14 mouse cellular contexts compared by ENCODE assay signal in genomic region chr4:155184248-155185070, GRCm38 (mm10). TPM values are rescaled to one million over a fixed set of nuclear protein-coding genes. Genes with fewer than 3 reads are reported as not detected.
DNase-seq lines count a peak whose midpoint lies in the region; ATAC-seq and TF ChIP-seq lines count a peak whose summit lies in the region.
"Had no signal": no experiment of that assay in that cellular context is flagged by ENCODE, and none has a peak within 500 bp of the region (broad histone marks: within the 10 kb centered on the region; RNA-seq: fewer than 3 reads in every experiment).

No protein-coding gene starts in this region.

- H3K27ac ChIP-seq in heart, embryonic 10.5 days, result peak overlapping the region; percentile 78
- H3K27ac ChIP-seq in kidney, postnatal 0 days, result peak overlapping the region; percentile 47
- peak overlapping the region; percentile 54 for H3K27ac ChIP-seq in intestine, embryonic 15.5 days
- H3K27ac ChIP-seq in liver, embryonic 11.5 days (ENCODE audit: low read depth, low read length), result no peak overlapping the region; the same call in 1 of the 2 replicates
- H3K27ac ChIP-seq: liver, embryonic 13.5 days had no signal

- H3K27me3 ChIP-seq in heart, embryonic 10.5 days (ENCODE audit: insufficient read depth, poor library complexity, severe bottlenecking), result no peaks in the 10 kb centered on the region
- H3K27me3 ChIP-seq in kidney, postnatal 0 days (ENCODE audit: insufficient read depth, low read length), result no peaks in the 10 kb centered on the region
- H3K27me3 ChIP-seq in intestine, embryonic 15.5 days (replicated peaks), result no peaks in the 10 kb centered on the region
- no peaks in the 10 kb centered on the region for H3K27me3 ChIP-seq in liver, embryonic 11.5 days (replicated peaks; ENCODE audit: control insufficient read depth, insufficient read depth, low read length)
- H3K27me3 ChIP-seq: liver, embryonic 13.5 days had no signal

- no peaks in the 10 kb centered on the region for H3K9me3 ChIP-seq in heart, embryonic 10.5 days
- no peaks in the 10 kb centered on the region for H3K9me3 ChIP-seq in kidney, postnatal 0 days (replicated peaks; ENCODE audit: low read length)
- no peaks in the 10 kb centered on the region for H3K9me3 ChIP-seq in intestine, embryonic 15.5 days
- H3K9me3 ChIP-seq in liver, embryonic 11.5 days (ENCODE audit: control insufficient read depth, low read length), result no peaks in the 10 kb centered on the region
- H3K9me3 ChIP-seq: liver, embryonic 13.5 days had no signal

- peak overlapping the region; percentile 28; the same call in 1 of the 2 replicates for H3K4me3 ChIP-seq in heart, embryonic 10.5 days
- no peak overlapping the region for H3K4me3 ChIP-seq in kidney, postnatal 0 days (replicated peaks; ENCODE audit: low read depth, low read length)
- H3K4me3 ChIP-seq in intestine, embryonic 15.5 days (replicated peaks), result no peak overlapping the region
- no peak overlapping the region for H3K4me3 ChIP-seq in liver, embryonic 11.5 days (ENCODE audit: low read depth, low read length)
- H3K4me3 ChIP-seq: liver, embryonic 13.5 days; myocyte had no signal

- no peak for DNase-seq in heart, embryonic 10.5 days (ENCODE audit: low spot score)
- no peak for DNase-seq in heart, postnatal 36 days
- DNase-seq in kidney, postnatal 0 days (ENCODE audit: low spot score), result no peak
- no peak for DNase-seq in kidney, postnatal 4 days
- peak; percentile 50 for DNase-seq in brain, embryonic 14.5 days (ENCODE audit: low read depth)
- no peak for DNase-seq in left cerebral cortex, adult 9 months (ENCODE audit: low spot score in 2 of 2)
- no peak for DNase-seq in liver, embryonic 11.5 days (ENCODE audit: low spot score)
- DNase-seq: adrenal gland, adult 2 months; cerebellum, adult 9-10 months; kidney, adult 11 months; liver, embryonic 13.5 days; right cerebral cortex, postnatal 14 days had no signal

- no peaks in the 10 kb centered on the region for H3K36me3 ChIP-seq in heart, embryonic 10.5 days
- no peaks in the 10 kb centered on the region for H3K36me3 ChIP-seq in kidney, postnatal 0 days (ENCODE audit: insufficient read depth, low read length)
- no peaks in the 10 kb centered on the region for H3K36me3 ChIP-seq in intestine, embryonic 15.5 days
- H3K36me3 ChIP-seq in liver, embryonic 11.5 days (ENCODE audit: control insufficient read depth, insufficient read depth, low read length), result no peaks in the 10 kb centered on the region
- H3K36me3 ChIP-seq: liver, embryonic 13.5 days had no signal

- H3K9ac ChIP-seq in kidney, postnatal 0 days (ENCODE audit: low read depth, low read length), result 0 out of 2 replicates have a peak overlapping the region, but pooled peaks have one; percentile 18
- no peak overlapping the region for H3K9ac ChIP-seq in intestine, embryonic 15.5 days
- no peak overlapping the region for H3K9ac ChIP-seq in liver, embryonic 11.5 days (ENCODE audit: low read depth, low read length)
- H3K9ac ChIP-seq: liver, embryonic 13.5 days had no signal

- H3K4me1 ChIP-seq in heart, embryonic 10.5 days, result peaks cover 81% of the 10 kb centered on the region
- peaks cover 63% of the 10 kb centered on the region for H3K4me1 ChIP-seq in kidney, postnatal 0 days (replicated peaks; ENCODE audit: insufficient read depth, low read length)
- H3K4me1 ChIP-seq in intestine, embryonic 15.5 days (replicated peaks), result peaks cover 60% of the 10 kb centered on the region
- H3K4me1 ChIP-seq in liver, embryonic 11.5 days (replicated peaks; ENCODE audit: control insufficient read depth, insufficient read depth, low read length), result peaks cover 56% of the 10 kb centered on the region

- no peak for TF ChIP-seq POLR2A in brain, embryonic 14.5 days (IDR thresholded peaks at IDR 0.05; ENCODE audit: borderline replicate concordance, extremely low read depth, insufficient read depth, insufficient read length, poor library complexity, severe bottlenecking)

- WGBS in heart, embryonic 10.5 days, result 52% methylated on average over 18 of the region's 18 CpGs
- WGBS in kidney, postnatal 0 days, result 66% methylated on average over 18 of the region's 18 CpGs
- 52% methylated on average over 18 of the region's 18 CpGs for WGBS in intestine, embryonic 15.5 days
- 68% methylated on average over 18 of the region's 18 CpGs for WGBS in liver, embryonic 11.5 days

- TF ChIP-seq CTCF in kidney, postnatal 0 days (IDR thresholded peaks at IDR 0.05; ENCODE audit: low read depth), result no peak
- TF ChIP-seq CTCF in brain, embryonic 14.5 days (IDR thresholded peaks at IDR 0.05; ENCODE audit: borderline replicate concordance, extremely low read depth, insufficient read depth, insufficient read length), result no peak

- intact Hi-C loops in heart, postnatal 36 days (cut with DNase I), result no loop called here

- H3K4me2 ChIP-seq in kidney, postnatal 0 days (ENCODE audit: low read length), result no peak overlapping the region
- H3K4me2 ChIP-seq in intestine, embryonic 15.5 days (replicated peaks), result peak overlapping the region; percentile 30
- H3K4me2 ChIP-seq in liver, embryonic 11.5 days, result no peak overlapping the region
- H3K4me2 ChIP-seq: liver, embryonic 13.5 days had no signal

- ATAC-seq in kidney, postnatal 0 days (replicated peaks; ENCODE audit: low FRiP score, low read depth), result no peak
- ATAC-seq in intestine, embryonic 15.5 days, result peak; percentile 32; the same call in 1 of the 2 replicates
- ATAC-seq in liver, embryonic 11.5 days (replicated peaks; ENCODE audit: low FRiP score), result no peak

RNA-seq across cellular contexts. Expression of gene Ski, which starts 37.9 kb away (rescaled TPM):
- 7.5 and 11.3 TPM in 2 replicates for polyA plus RNA-seq in heart, embryonic 10.5 days (2016; fragmentation: Nextera tagmentation; extraction: Ambion mirVana)
- 10 to 100 TPM; 53.3 to 56.8 TPM for total RNA-seq in heart, postnatal 36 days (2021)
- 15.5 TPM in 2 replicates for polyA plus RNA-seq in kidney, postnatal 0 days (2015; fragmentation: Nextera tagmentation; extraction: Ambion mirVana)
- 38.6 and 55.2 TPM in 2 replicates for polyA plus RNA-seq in brain, embryonic 14.5 days (2012; rRNA removed)
- 13.3 and 13.8 TPM in 2 replicates for polyA plus RNA-seq in intestine, embryonic 15.5 days (2015; fragmentation: Nextera tagmentation; extraction: Ambion mirVana)
- polyA plus RNA-seq in liver, embryonic 11.5 days (2014; fragmentation: Nextera tagmentation; extraction: Ambion mirVana), result 8.2 and 9.8 TPM in 2 replicates
